Mouse (Mus musculus) neural tube, embryonic 14.5 days (tissue): ENCODE results near the gene Ino80d. TPM values are rescaled to one million over a fixed set of nuclear protein-coding genes. Genes with fewer than 3 reads are reported as not detected.
A peak's percentile ranks its signal among the peaks of the same experiment; 100 is the strongest.

Experiments used
- ATAC-seq: fragments of 200-750 bp; cut with Nextera tagmentation; 2 replicates; pipeline ENCODE4 v1.8.0; 2017; ENCODE audit warnings: low read depth, mild to moderate bottlenecking, moderate TSS enrichment, moderate library complexity
- H3K27ac ChIP-seq: fragments of 300-500 bp; sonication (generic); 2 replicates; pipeline ENCODE4 v1.5.1; 2014; ENCODE audit warnings: low read depth, mild to moderate bottlenecking, control low read depth, low read length, moderate library complexity, mixed read lengths
- H3K27me3 ChIP-seq: fragments of 300-500 bp; sonication (generic); 2 replicates; pipeline ENCODE4 v1.6.1; 2014; ENCODE audit warnings: low read length; ENCODE audit not compliant: control insufficient read depth, insufficient read depth
- H3K36me3 ChIP-seq: fragments of 300-500 bp; sonication (generic); 2 replicates; pipeline ENCODE4 v1.6.1; 2014; ENCODE audit warnings: low read length, mixed read lengths; ENCODE audit not compliant: control insufficient read depth, insufficient read depth
- H3K4me1 ChIP-seq: fragments of 300-500 bp; sonication (generic); 2 replicates; pipeline ENCODE4 v1.6.1; 2014; ENCODE audit warnings: low read length; ENCODE audit not compliant: control insufficient read depth, insufficient read depth
- H3K4me2 ChIP-seq: fragments of 300-500 bp; sonication (generic); 2 replicates; pipeline ENCODE4 v1.6.1; 2014; ENCODE audit warnings: mild to moderate bottlenecking, low read depth, low read length, control low read depth
- H3K4me3 ChIP-seq: fragments of 300-500 bp; sonication (generic); 2 replicates; pipeline ENCODE4 v1.5.1; 2014; ENCODE audit warnings: low read depth, low read length, control low read depth, mixed read lengths
- H3K9ac ChIP-seq: fragments of 300-500 bp; sonication (generic); replicated peaks from 2 replicates; pipeline ENCODE4 v1.6.1; 2014; ENCODE audit warnings: low read depth, mild to moderate bottlenecking, control low read depth, low read length, mixed read lengths
- H3K9me3 ChIP-seq: fragments of 300-500 bp; sonication (generic); 2 replicates; pipeline ENCODE4 v1.6.1; 2016; ENCODE audit warnings: low read length; ENCODE audit not compliant: control insufficient read depth
- WGBS: fragments of 180-500 bp; shearing (Covaris S2); extraction: QIAGEN DNeasy Blood & Tissue Kit; methylation state at CpG from one replicate; pipeline ENCODE4 v1.1.7; 2014; 5-methylcytosine and 5-hydroxymethylcytosine counted together
- polyA plus RNA-seq: library from polyadenylated mRNA; unstranded; fragments of >200 nt; fragmentation: Nextera tagmentation; extraction: Ambion mirVana; gene quantifications from 2 replicates; pipeline ENCODE4 v1.2.1, GENCODE M21; 2014

The Ino80d gene
- polyA plus RNA-seq, 1 experiment from 2014 or later = 13.7 TPM

DNA sequence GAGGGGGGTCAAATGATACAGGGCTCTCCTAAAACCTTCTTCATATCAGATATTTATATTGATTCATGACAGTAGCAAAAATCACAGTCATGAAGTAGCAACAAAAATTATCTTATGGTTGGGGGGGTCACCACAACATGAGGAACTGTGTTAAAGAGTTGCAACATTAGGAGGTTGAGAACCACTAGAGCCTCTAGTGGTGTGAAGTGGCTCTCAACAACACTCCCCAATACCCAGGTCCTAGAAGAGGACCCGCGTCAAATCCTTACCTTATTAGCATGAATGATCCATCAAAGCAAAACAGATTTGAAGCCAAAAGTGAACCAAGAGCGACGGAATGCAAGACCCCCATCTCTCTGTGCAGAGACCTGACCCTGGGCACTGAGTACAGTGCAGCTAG is 161.4 kb downstream of the Ino80d start:
- H3K27me3 ChIP-seq = no peaks in the 10 kb centered on the region
- H3K27ac ChIP-seq = no peak overlapping the region
- no peaks in the 10 kb centered on the region for H3K9me3 ChIP-seq
- no peak overlapping the region for H3K9ac ChIP-seq
- ATAC-seq = no peak
- 0 out of 2 replicates have a peak, but pooled peaks cover 6% of the 10 kb centered on the region for H3K4me1 ChIP-seq
- no peak overlapping the region for H3K4me2 ChIP-seq
- H3K36me3 ChIP-seq = no peaks in the 10 kb centered on the region
- H3K4me3 ChIP-seq = no peak overlapping the region
- WGBS = 92% methylated on average over 4 of the region's 4 CpGs

DNA sequence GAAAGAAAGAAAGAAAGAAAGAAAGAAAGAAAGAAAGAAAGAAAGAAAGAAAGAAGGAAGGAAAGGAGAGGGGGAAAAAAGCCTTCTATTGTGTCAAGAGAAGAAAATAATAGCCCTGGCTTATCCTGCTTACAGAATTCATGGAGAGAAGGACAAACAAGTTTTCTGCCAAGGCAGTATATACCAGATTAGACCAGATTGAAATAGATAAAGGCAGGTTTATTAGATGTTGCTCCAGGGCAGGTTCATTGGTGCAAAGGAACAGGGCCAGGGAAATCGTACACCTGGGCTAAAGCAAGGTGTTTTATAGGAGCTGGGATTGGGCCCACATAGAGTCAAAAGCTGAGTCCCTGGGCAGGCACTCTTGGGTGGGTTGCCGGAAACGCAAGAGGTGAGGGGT is 162.1 kb downstream of the Ino80d start:
- ATAC-seq = no peak
- no peak overlapping the region for H3K4me3 ChIP-seq
- no peaks in the 10 kb centered on the region for H3K27me3 ChIP-seq
- 97% methylated on average over 3 of the region's 3 CpGs for WGBS
- no peaks in the 10 kb centered on the region for H3K36me3 ChIP-seq
- H3K4me1 ChIP-seq = 0 out of 2 replicates have a peak, but pooled peaks cover 6% of the 10 kb centered on the region
- H3K9me3 ChIP-seq = no peaks in the 10 kb centered on the region
- H3K27ac ChIP-seq = no peak overlapping the region
- H3K4me2 ChIP-seq = no peak overlapping the region
- no peak overlapping the region for H3K9ac ChIP-seq

- no peaks in the 10 kb centered on the region for H3K9me3 ChIP-seq
- H3K4me1 ChIP-seq = 0 out of 2 replicates have a peak, but pooled peaks cover 6% of the 10 kb centered on the region
- no peaks in the 10 kb centered on the region for H3K36me3 ChIP-seq
- H3K4me3 ChIP-seq = no peak overlapping the region
- H3K27ac ChIP-seq = no peak overlapping the region
- no peak overlapping the region for H3K9ac ChIP-seq
- 33% methylated on average over 7 of the region's 7 CpGs for WGBS
- no peaks in the 10 kb centered on the region for H3K27me3 ChIP-seq
- H3K4me2 ChIP-seq = no peak overlapping the region
- ATAC-seq = no peak
Observed at GRCm38 (mm10) chr1:62951067-62951809, 163.2 kb downstream of the Ino80d start.

GRCm38 (mm10) chr1:62950526-62950925 is 163.9 kb downstream of the Ino80d start:
- H3K27me3 ChIP-seq = no peaks in the 10 kb centered on the region
- 53% methylated on average over 9 of the region's 9 CpGs for WGBS
- H3K36me3 ChIP-seq = no peaks in the 10 kb centered on the region
- no peak overlapping the region for H3K4me3 ChIP-seq
- ATAC-seq = no peak
- no peak overlapping the region for H3K27ac ChIP-seq
- 0 out of 2 replicates have a peak, but pooled peaks cover 6% of the 10 kb centered on the region for H3K4me1 ChIP-seq
- H3K4me2 ChIP-seq = no peak overlapping the region
- no peaks in the 10 kb centered on the region for H3K9me3 ChIP-seq
- H3K9ac ChIP-seq = no peak overlapping the region

DNA sequence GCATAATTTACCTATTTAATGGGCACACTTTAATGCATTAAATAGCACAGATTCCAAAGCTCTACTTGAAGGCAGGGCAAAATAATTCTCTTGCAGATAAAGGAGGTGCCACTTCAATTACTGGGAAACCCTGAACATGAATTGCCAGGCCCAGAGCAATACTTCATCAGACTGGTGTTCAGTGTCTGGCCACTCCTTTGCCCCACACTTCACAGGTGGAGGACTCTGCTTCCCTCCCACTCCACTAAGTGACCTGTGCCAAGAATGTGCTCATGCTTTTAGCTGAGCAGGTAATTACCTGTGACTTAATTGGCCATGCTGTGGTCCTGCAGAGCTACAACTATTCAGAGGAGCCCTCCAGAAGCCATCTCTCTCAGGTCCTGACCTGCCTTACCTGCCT is 166.7 kb downstream of the Ino80d start:
- Histone ChIP-seq H3K27ac (no peak overlapping the region), H3K4me1 (0 out of 2 replicates have a peak, but pooled peaks cover 6% of the 10 kb centered on the region), H3K27me3 (no peaks in the 10 kb centered on the region), H3K4me3 (no peak overlapping the region), H3K36me3 (no peaks in the 10 kb centered on the region), H3K9me3 (no peaks in the 10 kb centered on the region), H3K4me2 (no peak overlapping the region), H3K9ac (no peak overlapping the region)
- no peak for ATAC-seq

GRCm38 (mm10) chr1:62946987-62947386 is 167.5 kb downstream of the Ino80d start:
- Histone ChIP-seq H3K4me3 (no peak overlapping the region), H3K36me3 (no peaks in the 10 kb centered on the region), H3K27ac (no peak overlapping the region), H3K9ac (no peak overlapping the region), H3K9me3 (no peaks in the 10 kb centered on the region), H3K4me2 (no peak overlapping the region), H3K4me1 (0 out of 2 replicates have a peak, but pooled peaks cover 6% of the 10 kb centered on the region), H3K27me3 (no peaks in the 10 kb centered on the region)
- WGBS = 53% methylated on average over 5 of the region's 5 CpGs
- ATAC-seq = no peak

DNA sequence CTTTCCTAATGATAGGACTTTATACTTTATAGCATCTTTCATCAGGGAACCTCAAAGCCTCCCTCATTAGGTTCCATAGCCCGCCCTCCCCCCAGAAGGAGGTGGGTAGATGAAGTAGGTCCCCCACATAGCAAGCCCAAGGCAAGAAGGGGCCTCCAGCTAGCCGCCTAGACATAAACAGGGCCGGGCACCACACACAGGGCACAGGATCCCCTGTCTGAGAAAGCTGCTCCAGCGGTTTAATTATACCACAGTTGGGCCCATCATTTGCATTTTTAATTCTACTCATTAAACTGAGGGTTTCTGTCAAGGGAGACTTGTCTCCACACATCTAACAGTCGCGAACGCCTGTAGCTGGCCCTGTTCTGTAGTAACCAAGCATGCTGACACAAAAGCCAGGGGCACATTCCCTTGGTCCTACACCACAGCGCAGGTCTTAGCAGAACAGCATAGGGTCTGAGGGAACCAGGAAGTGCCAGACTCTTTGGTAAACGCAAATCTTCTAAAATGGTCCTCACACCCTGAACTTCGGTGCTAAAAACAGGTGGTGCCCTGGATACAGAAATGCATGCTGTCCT is 179.6 kb downstream of the Ino80d start:
- Histone ChIP-seq H3K9me3 (no peaks in the 10 kb centered on the region), H3K4me1 (peaks cover 18% of the 10 kb centered on the region), H3K27ac (peak overlapping the region; percentile 66), H3K9ac (no peak overlapping the region), H3K27me3 (no peaks in the 10 kb centered on the region), H3K4me2 (no peak overlapping the region), H3K4me3 (no peak overlapping the region), H3K36me3 (no peaks in the 10 kb centered on the region)
- peak; percentile 66 for ATAC-seq
- WGBS = 54% methylated on average over 10 of the region's 10 CpGs

GRCm38 (mm10) chr1:62934100-62934513 is 180.4 kb downstream of the Ino80d start:
- 16% methylated on average over 9 of the region's 9 CpGs for WGBS
- Histone ChIP-seq H3K36me3 (no peaks in the 10 kb centered on the region), H3K4me3 (no peak overlapping the region), H3K4me1 (peaks cover 18% of the 10 kb centered on the region), H3K27ac (peak overlapping the region; percentile 66), H3K9me3 (no peaks in the 10 kb centered on the region), H3K4me2 (peak overlapping the region; percentile 27; the same call in 1 of the 2 replicates), H3K27me3 (no peaks in the 10 kb centered on the region), H3K9ac (no peak overlapping the region)
- ATAC-seq = peak; percentile 72
